Mouse (Mus musculus) midbrain, embryonic 14.5 days (tissue): ENCODE results near the gene Myoc. TPM values are rescaled to one million over a fixed set of nuclear protein-coding genes. Genes with fewer than 3 reads are reported as not detected.

Experiments
- ATAC-seq: fragments of 200-750 bp; cut with Nextera tagmentation; 2 replicates; pipeline ENCODE4 v1.8.0; 2017; ENCODE audit warnings: moderate number of reproducible peaks, moderate library complexity; ENCODE audit not compliant: low FRiP score, low TSS enrichment
- DNase-seq: peaks from one replicate; pipeline ENCODE4 v3.0.0-alpha.2; 2015
- H3K27ac ChIP-seq: fragments of 300-500 bp; sonication (generic); replicated peaks from 2 replicates; pipeline ENCODE4 v1.5.1; 2014; ENCODE audit warnings: mild to moderate bottlenecking, low read depth, low read length, moderate library complexity
- H3K27me3 ChIP-seq: fragments of 300-500 bp; sonication (generic); 2 replicates; pipeline ENCODE4 v1.6.1; 2014; ENCODE audit warnings: low read length, control low read depth, mixed read lengths; ENCODE audit not compliant: control insufficient read depth, insufficient read depth
- H3K36me3 ChIP-seq: fragments of 300-500 bp; sonication (generic); 2 replicates; pipeline ENCODE4 v1.6.1; 2014; ENCODE audit warnings: low read length, control low read depth; ENCODE audit not compliant: control insufficient read depth, insufficient read depth
- H3K4me1 ChIP-seq: fragments of 300-500 bp; sonication (generic); 2 replicates; pipeline ENCODE4 v1.6.1; 2014; ENCODE audit warnings: mild to moderate bottlenecking, antibody characterized with exemption, low read length, control low read depth; ENCODE audit not compliant: control insufficient read depth, insufficient read depth
- H3K4me2 ChIP-seq: fragments of 300-500 bp; sonication (generic); 2 replicates; pipeline ENCODE4 v1.6.1; 2014; ENCODE audit warnings: mild to moderate bottlenecking, low read length, moderate library complexity
- H3K4me3 ChIP-seq: fragments of 300-500 bp; sonication (generic); replicated peaks from 2 replicates; pipeline ENCODE4 v1.5.1; 2014; ENCODE audit warnings: low read depth, low read length
- H3K9ac ChIP-seq: fragments of 300-500 bp; sonication (generic); replicated peaks from 2 replicates; pipeline ENCODE4 v1.6.1; 2014; ENCODE audit warnings: mild to moderate bottlenecking, low read length, moderate library complexity
- H3K9me3 ChIP-seq: fragments of 300-500 bp; sonication (generic); 2 replicates; pipeline ENCODE4 v1.6.1; 2016; ENCODE audit warnings: low read length, control low read depth, mixed read lengths; ENCODE audit not compliant: control insufficient read depth
- WGBS: fragments of 180-500 bp; shearing (Covaris S2); extraction: QIAGEN DNeasy Blood & Tissue Kit; methylation state at CpG from one replicate; pipeline ENCODE4 v1.1.7; 2014; 5-methylcytosine and 5-hydroxymethylcytosine counted together
- polyA plus RNA-seq: library from polyadenylated mRNA; unstranded; fragments of >200 nt; fragmentation: Nextera tagmentation; extraction: Ambion mirVana; gene quantifications from 2 replicates; pipeline ENCODE4 v1.2.1, GENCODE M21; 2014

Gene Myoc
- polyA plus RNA-seq, 1 experiment from 2014 or later = 0.13 TPM

DNA sequence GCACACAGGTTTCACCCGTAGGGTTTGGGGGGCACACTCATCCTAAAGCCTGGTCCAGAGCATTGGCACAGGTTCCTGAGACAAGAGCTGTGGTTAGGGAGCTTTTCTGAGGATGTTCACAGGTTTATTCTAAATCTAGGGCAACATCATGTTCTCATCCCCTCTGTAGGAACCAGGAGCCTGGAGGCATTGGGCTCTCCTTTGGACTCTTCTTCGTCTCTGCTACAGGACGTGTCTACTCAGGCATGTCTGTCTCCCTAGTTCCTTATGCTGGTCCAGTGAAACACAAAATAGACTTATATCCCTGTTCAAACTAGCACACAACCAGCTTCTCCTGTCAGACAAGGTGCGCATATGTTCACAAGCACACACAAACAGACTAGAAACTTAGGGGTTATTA, 420 bp upstream of the Myoc start:
- H3K9me3 ChIP-seq = no peaks in the 10 kb centered on the region
- 86% methylated on average over 4 of the region's 4 CpGs for WGBS
- ATAC-seq (no peak), DNase-seq (no peak)
- H3K4me2 ChIP-seq = no peak overlapping the region
- H3K36me3 ChIP-seq = no peaks in the 10 kb centered on the region
- H3K9ac ChIP-seq = no peak overlapping the region
- no peak overlapping the region for H3K4me3 ChIP-seq
- no peaks in the 10 kb centered on the region for H3K27me3 ChIP-seq
- no peak overlapping the region for H3K27ac ChIP-seq
- H3K4me1 ChIP-seq = no peaks in the 10 kb centered on the region

DNA sequence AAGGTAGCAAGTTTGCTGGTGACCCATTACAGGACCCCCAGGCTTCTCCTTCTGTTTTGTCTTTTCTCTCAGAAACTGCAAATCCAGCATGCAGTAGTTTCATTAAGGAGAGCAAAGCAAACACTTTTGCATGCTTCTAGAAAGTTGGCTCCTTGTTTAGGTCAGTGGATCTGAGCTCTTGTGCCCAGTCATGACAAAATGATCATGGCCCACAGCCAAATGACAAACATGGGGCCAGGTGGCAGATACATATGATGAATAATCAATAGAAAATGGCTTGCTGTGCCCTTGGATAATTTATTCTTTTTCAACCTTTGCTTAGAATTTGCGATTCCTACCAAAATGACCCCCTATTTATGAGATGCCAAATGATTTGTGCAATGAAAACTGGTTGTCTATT, 906 bp downstream of the Myoc start:
- ATAC-seq (no peak), DNase-seq (no peak)
- no peak overlapping the region for H3K4me3 ChIP-seq
- no peak overlapping the region for H3K27ac ChIP-seq
- H3K9me3 ChIP-seq = no peaks in the 10 kb centered on the region
- no peaks in the 10 kb centered on the region for H3K36me3 ChIP-seq
- 91% methylated on average over 1 of the region's 1 CpGs for WGBS
- no peak overlapping the region for H3K4me2 ChIP-seq
- no peaks in the 10 kb centered on the region for H3K27me3 ChIP-seq
- H3K9ac ChIP-seq = no peak overlapping the region
- H3K4me1 ChIP-seq = no peaks in the 10 kb centered on the region

DNA sequence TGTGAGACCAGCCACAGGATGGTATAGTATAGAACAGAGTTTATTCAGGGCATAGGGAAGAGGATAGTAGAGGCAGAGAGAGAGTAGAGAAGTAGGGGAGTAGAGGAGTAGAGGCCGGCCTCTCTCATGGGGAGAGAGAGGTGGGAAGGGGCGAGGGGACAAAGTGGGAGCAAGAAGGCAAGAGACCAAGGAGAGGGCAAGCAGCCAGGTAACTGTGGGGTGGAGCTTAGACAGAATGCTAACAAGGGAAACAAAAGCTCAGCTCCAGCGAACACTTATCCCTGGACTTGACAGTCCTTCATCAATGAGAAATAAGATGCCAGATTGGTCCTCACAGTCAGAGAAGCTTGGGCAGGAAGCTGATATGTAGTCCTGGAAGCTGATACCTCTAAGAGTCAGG, 3.6 kb downstream of the Myoc start:
- H3K9ac ChIP-seq = no peak overlapping the region
- DNase-seq (no peak), ATAC-seq (no peak)
- 76% methylated on average over 3 of the region's 3 CpGs for WGBS
- no peaks in the 10 kb centered on the region for H3K9me3 ChIP-seq
- no peak overlapping the region for H3K27ac ChIP-seq
- H3K4me2 ChIP-seq = no peak overlapping the region
- no peaks in the 10 kb centered on the region for H3K36me3 ChIP-seq
- H3K4me1 ChIP-seq = no peaks in the 10 kb centered on the region
- H3K4me3 ChIP-seq = no peak overlapping the region
- H3K27me3 ChIP-seq = no peaks in the 10 kb centered on the region

DNA sequence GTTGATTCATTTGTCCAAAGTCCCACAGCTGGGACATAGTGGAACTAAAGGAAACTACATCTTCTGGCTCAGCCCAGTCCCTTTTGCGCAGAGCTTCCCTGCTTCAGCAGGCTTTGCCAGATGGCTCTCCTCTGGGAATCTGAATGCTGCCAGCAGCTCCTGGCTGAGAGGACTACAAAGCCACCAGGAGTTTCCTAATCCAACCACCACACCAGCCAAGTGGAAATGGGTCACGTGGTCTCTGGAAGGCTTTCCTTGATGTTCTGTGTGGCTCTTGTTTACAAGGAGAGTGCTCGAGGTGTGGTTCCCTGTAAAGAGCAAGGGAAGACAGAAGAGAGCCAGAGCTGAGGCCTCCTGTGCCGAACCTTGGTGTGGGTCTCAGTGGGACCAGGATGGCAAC, 4.8 kb downstream of the Myoc start:
- Histone ChIP-seq H3K4me3 (no peak overlapping the region), H3K36me3 (no peaks in the 10 kb centered on the region), H3K9me3 (no peaks in the 10 kb centered on the region), H3K4me1 (no peaks in the 10 kb centered on the region), H3K27ac (no peak overlapping the region), H3K9ac (no peak overlapping the region), H3K4me2 (no peak overlapping the region), H3K27me3 (no peaks in the 10 kb centered on the region)
- DNase-seq = peak; percentile 46
- 35% methylated on average over 4 of the region's 4 CpGs for WGBS
- ATAC-seq = no peak

DNA sequence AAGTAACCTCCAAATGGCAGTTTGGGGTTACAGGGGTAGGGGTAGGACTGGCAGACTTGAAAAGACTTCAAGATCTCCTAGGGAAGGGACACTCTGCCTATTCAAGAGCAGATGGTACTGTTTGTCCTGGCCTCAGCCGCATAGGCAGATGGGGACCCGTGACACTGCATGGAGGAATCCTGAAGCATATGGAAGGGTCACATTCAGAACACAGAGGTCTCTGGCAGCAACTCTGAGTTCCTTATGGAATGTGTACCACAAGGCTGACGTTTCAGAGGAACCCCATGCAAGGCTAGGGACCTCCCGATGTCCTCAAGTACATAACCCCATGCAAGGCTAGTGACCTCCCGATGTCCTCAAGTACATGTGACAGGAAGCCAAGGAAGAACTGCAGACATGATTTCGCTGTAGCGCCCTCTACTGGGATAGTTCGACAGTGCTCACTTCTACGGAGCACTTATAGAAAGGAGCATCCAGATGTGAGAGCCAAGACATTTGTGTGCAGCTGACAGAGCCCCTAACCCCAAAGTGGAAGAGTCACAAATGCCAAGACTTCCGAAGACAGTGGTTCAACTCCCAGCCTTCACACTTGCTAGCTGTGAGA, 7.2 kb downstream of the Myoc start:
- H3K9me3 ChIP-seq = no peaks in the 10 kb centered on the region
- WGBS = 83% methylated on average over 10 of the region's 10 CpGs
- H3K27ac ChIP-seq = no peak overlapping the region
- H3K9ac ChIP-seq = no peak overlapping the region
- no peaks in the 10 kb centered on the region for H3K36me3 ChIP-seq
- DNase-seq (no peak), ATAC-seq (no peak)
- no peak overlapping the region for H3K4me2 ChIP-seq
- H3K27me3 ChIP-seq = no peaks in the 10 kb centered on the region
- H3K4me3 ChIP-seq = no peak overlapping the region
- no peaks in the 10 kb centered on the region for H3K4me1 ChIP-seq

DNA sequence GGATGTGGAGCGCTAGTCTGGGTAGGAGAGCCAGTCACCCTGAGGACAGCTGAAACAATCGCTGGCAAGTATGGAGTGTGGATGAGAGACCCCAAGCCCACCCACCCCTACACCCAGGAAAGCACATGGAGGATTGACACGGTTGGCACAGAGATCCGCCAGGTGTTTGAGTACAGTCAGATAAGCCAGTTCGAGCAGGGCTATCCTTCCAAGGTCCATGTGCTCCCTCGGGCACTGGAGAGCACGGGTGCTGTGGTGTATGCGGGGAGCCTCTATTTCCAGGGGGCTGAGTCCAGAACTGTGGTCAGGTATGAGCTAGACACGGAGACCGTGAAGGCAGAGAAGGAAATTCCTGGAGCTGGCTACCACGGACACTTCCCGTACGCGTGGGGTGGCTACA, 9.5 kb downstream of the Myoc start:
- DNase-seq = no peak
- Histone ChIP-seq H3K9ac (no peak overlapping the region), H3K36me3 (no peaks in the 10 kb centered on the region), H3K4me1 (no peaks in the 10 kb centered on the region), H3K4me2 (no peak overlapping the region), H3K27me3 (no peaks in the 10 kb centered on the region), H3K4me3 (no peak overlapping the region), H3K9me3 (no peaks in the 10 kb centered on the region), H3K27ac (no peak overlapping the region)
- WGBS = 93% methylated on average over 14 of the region's 14 CpGs
- ATAC-seq = no peak

DNA sequence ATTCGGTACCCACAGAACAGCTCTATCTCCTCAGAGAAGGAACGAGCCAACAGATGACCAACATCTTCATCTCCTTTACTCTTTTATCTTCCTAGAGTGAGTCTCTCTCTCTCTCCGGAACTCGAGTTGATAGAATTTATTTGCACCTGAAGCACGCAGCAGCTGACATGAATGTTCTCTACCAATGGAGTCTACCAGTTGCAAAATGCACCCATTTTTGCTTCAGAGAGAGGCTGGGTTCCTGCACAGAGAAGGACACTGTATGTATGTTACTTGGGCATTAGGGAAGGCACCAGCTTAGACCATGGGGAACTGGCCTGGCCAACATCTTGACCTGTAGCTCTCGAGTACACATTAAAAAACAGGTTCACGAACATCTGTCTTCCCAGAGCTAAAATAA, 19.2 kb downstream of the Myoc start, which contains the start of gene Myocos:
Gene Myocos, minus strand, starts transcription at position 101 of the 400 bp plus-strand sequence.
- Histone ChIP-seq H3K4me3 (no peak within 1 kb of the TSS), H3K27me3 (no peaks in the 10 kb centered on the region), H3K9ac (no peak within 1 kb of the TSS), H3K4me2 (no peak within 1 kb of the TSS), H3K4me1 (no peaks in the 10 kb centered on the region), H3K9me3 (no peaks in the 10 kb centered on the region), H3K36me3 (no peaks in the 10 kb centered on the region), H3K27ac (no peak within 1 kb of the TSS)
- ATAC-seq (no peak), DNase-seq (no peak)
- 91% methylated on average over 7 of the region's 7 CpGs for WGBS

DNA sequence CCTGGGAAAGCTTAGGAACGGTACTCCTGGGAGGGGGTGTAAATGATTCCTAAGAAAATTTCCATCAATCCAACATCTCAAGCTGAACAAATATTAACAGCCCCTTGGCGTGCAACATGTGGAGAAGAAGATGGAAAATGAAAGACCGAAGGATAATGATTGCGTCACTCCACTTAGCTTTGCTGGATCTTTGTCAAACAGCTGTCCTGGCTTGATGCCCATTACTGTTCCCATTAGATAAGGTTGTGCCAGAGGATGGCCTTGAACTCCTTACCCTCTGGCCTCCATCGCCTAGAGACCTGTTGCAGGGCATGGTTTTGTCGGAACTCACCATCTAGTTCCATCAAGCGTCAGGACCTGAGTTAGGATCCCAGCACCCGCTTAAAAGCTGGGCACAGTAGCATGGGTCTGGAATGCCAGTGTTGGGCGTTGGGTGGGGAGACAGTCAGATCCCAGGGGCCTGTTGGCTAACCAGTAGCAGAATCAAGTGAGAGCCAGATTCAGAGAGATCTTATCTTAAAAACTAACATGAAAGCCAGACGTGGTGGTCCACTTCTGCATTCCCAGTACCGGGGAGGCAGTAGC, 21.4 kb downstream of the Myoc start:
- Histone ChIP-seq H3K9me3 (no peaks in the 10 kb centered on the region), H3K36me3 (no peaks in the 10 kb centered on the region), H3K4me1 (no peaks in the 10 kb centered on the region), H3K27ac (no peak overlapping the region), H3K4me3 (no peak overlapping the region), H3K27me3 (no peaks in the 10 kb centered on the region), H3K9ac (no peak overlapping the region), H3K4me2 (no peak overlapping the region)
- 92% methylated on average over 11 of the region's 11 CpGs for WGBS
- DNase-seq (no peak), ATAC-seq (no peak)

DNA sequence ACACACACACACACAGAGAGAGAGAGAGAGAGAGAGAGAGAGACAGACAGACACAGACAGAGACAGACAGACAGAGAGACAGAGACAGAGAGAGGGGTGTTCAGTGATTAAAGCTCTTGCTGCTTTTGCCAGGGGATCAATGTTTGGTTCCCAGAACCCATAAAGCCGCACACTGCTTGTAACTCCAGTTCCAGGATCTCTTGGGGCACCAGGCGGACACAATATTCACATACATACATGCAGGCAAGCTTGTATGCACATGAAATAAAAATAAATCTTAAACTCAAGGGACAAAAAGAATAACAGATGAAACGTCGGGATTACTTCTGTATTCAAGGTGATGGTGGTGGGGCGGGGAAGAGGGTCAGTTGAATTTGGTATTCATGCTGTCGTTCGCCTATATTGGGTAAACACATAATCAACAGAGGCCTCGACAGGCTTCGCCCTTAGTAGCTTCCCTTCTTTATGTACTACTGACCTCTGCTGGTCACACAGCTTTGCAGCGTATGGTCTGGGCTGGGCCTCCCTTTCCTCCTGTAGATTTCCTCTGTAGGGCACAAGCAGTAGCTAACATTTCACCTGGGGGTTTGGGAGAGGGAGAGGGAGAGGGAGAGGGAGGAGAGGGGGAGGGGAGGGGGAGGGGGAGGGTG, 26.0 kb downstream of the Myoc start:
- Histone ChIP-seq H3K4me1 (0 out of 2 replicates have a peak, but pooled peaks cover 3% of the 10 kb centered on the region), H3K9ac (peak overlapping the region; percentile 31; the same call in 1 of the 2 replicates), H3K36me3 (peaks cover 6% of the 10 kb centered on the region), H3K27me3 (no peaks in the 10 kb centered on the region), H3K9me3 (no peaks in the 10 kb centered on the region), H3K4me3 (no peak overlapping the region), H3K4me2 (peak overlapping the region; percentile 53), H3K27ac (no peak overlapping the region)
- DNase-seq = peak; percentile 93
- WGBS = 11% methylated on average over 10 of the region's 10 CpGs
- ATAC-seq = peak; percentile 96
